Comparison of ENCODE assay signal across 9 mouse cellular contexts in genomic region chrX:58019257-58019953, GRCm38 (mm10). TPM values are rescaled to one million over a fixed set of nuclear protein-coding genes. Genes with fewer than 3 reads are reported as not detected.
A peak's percentile ranks its signal among the peaks of the same experiment; 100 is the strongest.
DNase-seq lines count a peak whose midpoint lies in the region; ATAC-seq and TF ChIP-seq lines count a peak whose summit lies in the region.
"Had no signal": no experiment of that assay in that cellular context is flagged by ENCODE, and none has a peak within 500 bp of the region (broad histone marks: within the 10 kb centered on the region; RNA-seq: fewer than 3 reads in every experiment).

No protein-coding gene starts in this region.

- no peak for TF ChIP-seq EP300 in ES-Bruce4 (IDR thresholded peaks at IDR 0.05; ENCODE audit: insufficient read depth, low read depth, low read length)

- peak overlapping the region; percentile 34 for H3K4me3 ChIP-seq in heart, embryonic 13.5 days
- peak overlapping the region; percentile 49 for H3K4me3 ChIP-seq in ES-Bruce4 (ENCODE audit: low read depth, low read length)
- peak overlapping the region; percentile 45 for H3K4me3 ChIP-seq in forebrain, embryonic 10.5 days
- H3K4me3 ChIP-seq in midbrain, embryonic 10.5 days, result peak overlapping the region; percentile 45
- H3K4me3 ChIP-seq: liver, embryonic 13.5 days had no signal

- no peaks in the 10 kb centered on the region for H3K4me1 ChIP-seq in heart, embryonic 13.5 days
- H3K4me1 ChIP-seq in ES-Bruce4 (ENCODE audit: control insufficient read depth, insufficient read depth, low read length), result peaks cover 2% of the 10 kb centered on the region
- H3K4me1 ChIP-seq in forebrain, embryonic 10.5 days, result peaks cover 55% of the 10 kb centered on the region
- H3K4me1 ChIP-seq in midbrain, embryonic 10.5 days, result peaks cover 34% of the 10 kb centered on the region
- H3K4me1 ChIP-seq: liver, embryonic 13.5 days had no signal

- intact Hi-C loops in heart, postnatal 25 days (cut with DNase I), result no loop called here

- H3K27ac ChIP-seq in heart, embryonic 13.5 days (replicated peaks), result no peak overlapping the region
- H3K27ac ChIP-seq in ES-Bruce4 (ENCODE audit: insufficient read depth, low read length), result peak overlapping the region; percentile 26
- H3K27ac ChIP-seq in forebrain, embryonic 10.5 days, result peak overlapping the region; percentile 86
- H3K27ac ChIP-seq in midbrain, embryonic 10.5 days (replicated peaks), result peak overlapping the region; percentile 83
- H3K27ac ChIP-seq: liver, embryonic 13.5 days had no signal

- no peak for DNase-seq in heart, postnatal 25 days (ENCODE audit: low spot score)
- DNase-seq in forebrain, embryonic 10.5 days (ENCODE audit: extremely low spot score, low spot score), result peak; percentile 50
- peak; percentile 58 for DNase-seq in midbrain, embryonic 10.5 days (ENCODE audit: low spot score)
- DNase-seq in gastrocnemius, adult 18-20 months (ENCODE audit: low spot score), result no peak
- no peak for DNase-seq in ovary, adult 18-20 months (ENCODE audit: low spot score)
- no peak for DNase-seq in layer of hippocampus, adult 8-10 months (ENCODE audit: low spot score in 2 of 2)
- DNase-seq: liver, embryonic 13.5 days had no signal

- TF ChIP-seq CTCF in ES-Bruce4 (IDR thresholded peaks at IDR 0.05; ENCODE audit: low read depth, low read length), result no peak

- peaks cover 96% of the 10 kb centered on the region for H3K27me3 ChIP-seq in heart, embryonic 13.5 days (replicated peaks)
- H3K27me3 ChIP-seq in ES-Bruce4 (ENCODE audit: control insufficient read depth, insufficient read depth, low read length, poor library complexity, severe bottlenecking), result no peaks in the 10 kb centered on the region
- H3K27me3 ChIP-seq in forebrain, embryonic 10.5 days (ENCODE audit: poor library complexity, severe bottlenecking), result peaks cover 92% of the 10 kb centered on the region
- peaks cover 94% of the 10 kb centered on the region for H3K27me3 ChIP-seq in midbrain, embryonic 10.5 days (ENCODE audit: low read depth, poor library complexity, severe bottlenecking)

- TF ChIP-seq POLR2A in ES-Bruce4 (IDR thresholded peaks at IDR 0.05; ENCODE audit: insufficient read depth, low read length), result no peak

- no peaks in the 10 kb centered on the region for H3K9me3 ChIP-seq in heart, embryonic 13.5 days
- no peaks in the 10 kb centered on the region for H3K9me3 ChIP-seq in ES-Bruce4 (replicated peaks; ENCODE audit: control insufficient read depth, insufficient read depth, low read length, poor library complexity, severe bottlenecking)
- no peaks in the 10 kb centered on the region for H3K9me3 ChIP-seq in forebrain, embryonic 10.5 days
- 0 out of 2 replicates have a peak, but pooled peaks cover 3% of the 10 kb centered on the region for H3K9me3 ChIP-seq in midbrain, embryonic 10.5 days (replicated peaks)
- H3K9me3 ChIP-seq: liver, embryonic 13.5 days had no signal

- H3K4me2 ChIP-seq in heart, embryonic 13.5 days, result peak overlapping the region; percentile 56
- H3K4me2 ChIP-seq: liver, embryonic 13.5 days had no signal

- H3K9ac ChIP-seq in heart, embryonic 13.5 days, result no peak overlapping the region
- peak overlapping the region; percentile 74 for H3K9ac ChIP-seq in ES-Bruce4 (ENCODE audit: low read depth, poor library complexity, severe bottlenecking)
- H3K9ac ChIP-seq: liver, embryonic 13.5 days had no signal

- H3K36me3 ChIP-seq in heart, embryonic 13.5 days, result no peaks in the 10 kb centered on the region
- H3K36me3 ChIP-seq in ES-Bruce4 (ENCODE audit: control insufficient read depth, insufficient read depth, low read length, poor library complexity, severe bottlenecking), result no peaks in the 10 kb centered on the region
- H3K36me3 ChIP-seq in forebrain, embryonic 10.5 days (replicated peaks), result no peaks in the 10 kb centered on the region
- no peaks in the 10 kb centered on the region for H3K36me3 ChIP-seq in midbrain, embryonic 10.5 days
- H3K36me3 ChIP-seq: liver, embryonic 13.5 days had no signal

- no peak for ATAC-seq in heart, embryonic 13.5 days (ENCODE audit: extremely low read depth, insufficient number of reproducible peaks, low FRiP score, low TSS enrichment)

- 7% methylated on average over 32 of the region's 33 CpGs for WGBS in heart, embryonic 13.5 days
- WGBS in forebrain, embryonic 10.5 days, result 22% methylated on average over 28 of the region's 33 CpGs
- 18% methylated on average over 33 of the region's 33 CpGs for WGBS in midbrain, embryonic 10.5 days

RNA-seq across cellular contexts. Expression of gene Zic3, which starts 3.1 kb away (rescaled TPM):
- 0.05 and 0.13 TPM in 2 replicates for polyA plus RNA-seq in heart, embryonic 13.5 days (2015; fragmentation: Nextera tagmentation; extraction: Ambion mirVana)
- total RNA-seq in heart, postnatal 25 days (2021), result not detected
- 73.1 and 78.2 TPM in 2 replicates for polyA plus RNA-seq in ES-Bruce4 (2011; ENCODE audit: insufficient read depth, insufficient read length, low read depth, missing spikeins)
- 20.3 and 29.0 TPM in 2 replicates for polyA plus RNA-seq in forebrain, embryonic 10.5 days (2016; fragmentation: Nextera tagmentation; extraction: Ambion mirVana)
- 16.9 and 20.2 TPM in 2 replicates for polyA plus RNA-seq in midbrain, embryonic 10.5 days (2016; fragmentation: Nextera tagmentation; extraction: Ambion mirVana)
- not detected for total RNA-seq in gastrocnemius, adult 18-20 months (2021)
- 1 to 10 TPM; 1.5 to 2.0 (median 1.7) TPM for total RNA-seq in layer of hippocampus, adult 8-10 months (2022)
- polyA plus RNA-seq: liver, embryonic 13.5 days had no signal

Comparison
In these comparisons a context has a peak if more than half of its experiments do, and no peak if none do; other contexts are left out.
1. DNase-seq: peak in forebrain, embryonic 10.5 days (single experiment) and midbrain, embryonic 10.5 days (single experiment); none in heart, postnatal 25 days (single experiment), gastrocnemius, adult 18-20 months (single experiment), ovary, adult 18-20 months (single experiment) and layer of hippocampus, adult 8-10 months (0 of 2).
2. RNA of gene Zic3, which starts 3.1 kb away (polyA plus RNA-seq): 73.1 to 78.2 TPM in ES-Bruce4, 20.3 to 29.0 TPM in forebrain, embryonic 10.5 days and 16.9 to 20.2 TPM in midbrain, embryonic 10.5 days; 0.05 to 0.13 TPM in heart, embryonic 13.5 days; every median in the first group is over 10 times any median in the second.
3. Peak in every context shown above with its lines, with median percentiles within 50 percentile points of each other: H3K4me3 ChIP-seq.